Mouse (Mus musculus): ENCODE data around the gene Baiap2l2. TPM values are rescaled to one million over a fixed set of nuclear protein-coding genes. Genes with fewer than 3 reads are reported as not detected.

Baiap2l2 gene
- polyA plus RNA-seq, 1 experiment = not detected

DNA sequence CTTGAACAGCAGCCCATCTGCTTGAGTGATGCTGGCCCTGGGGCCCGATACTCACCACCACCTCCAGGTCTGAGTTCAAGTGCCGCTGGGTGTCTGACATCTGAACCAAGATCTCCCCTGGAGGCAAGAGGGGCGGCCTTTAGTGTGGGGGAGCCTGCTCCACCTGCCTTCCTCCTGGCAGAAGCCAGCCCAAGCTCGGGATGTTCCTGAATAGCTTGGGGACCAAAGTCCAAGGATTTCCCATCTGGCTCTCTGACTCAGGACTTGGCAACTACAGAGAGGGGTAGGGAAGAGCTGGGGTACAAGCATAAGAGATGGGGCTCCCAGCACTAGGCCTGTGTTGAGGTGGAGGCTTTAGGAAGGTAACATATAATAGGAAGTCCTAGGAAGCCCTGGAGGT, 2.0 kb downstream of the Baiap2l2 start:
- H3K4me1 ChIP-seq (ENCODE audit: control insufficient read depth, insufficient read depth, low read length) = no peaks in the 10 kb centered on the region
- no peak overlapping the region for H3K27ac ChIP-seq (ENCODE audit: insufficient read depth, low read length)
- TF ChIP-seq POLR2A (IDR thresholded peaks at IDR 0.05; ENCODE audit: low read depth, low read length) = no peak
- TF ChIP-seq CTCF (IDR thresholded peaks at IDR 0.05; ENCODE audit: borderline replicate concordance, insufficient read depth, low read length) = no peak
- no peak overlapping the region for H3K4me3 ChIP-seq (ENCODE audit: insufficient read depth, low read length)

DNA sequence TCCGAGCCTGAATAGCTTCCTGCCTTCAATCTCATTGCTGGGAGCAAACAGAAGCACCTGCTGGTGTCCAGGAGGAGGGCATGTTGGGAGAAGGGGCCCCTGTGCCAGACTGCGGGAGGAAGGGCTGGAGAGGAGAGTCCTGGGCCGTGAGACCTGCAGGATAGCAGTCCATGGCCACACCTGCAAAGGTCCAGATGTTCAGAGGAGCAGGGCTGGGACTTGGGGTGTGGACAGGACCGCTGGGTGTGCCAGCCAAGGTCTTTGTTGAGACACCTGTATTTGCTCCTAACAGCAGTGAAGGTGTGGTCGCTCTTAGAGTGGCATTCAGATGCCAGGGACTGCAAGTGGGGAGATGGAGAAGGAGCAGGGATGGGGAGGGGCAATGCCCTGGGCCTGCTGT, 2.9 kb downstream of the Baiap2l2 start:
- no peak overlapping the region for H3K4me3 ChIP-seq (ENCODE audit: insufficient read depth, low read length)
- no peak overlapping the region for H3K27ac ChIP-seq (ENCODE audit: insufficient read depth, low read length)
- H3K4me1 ChIP-seq (ENCODE audit: control insufficient read depth, insufficient read depth, low read length) = no peaks in the 10 kb centered on the region
- TF ChIP-seq CTCF (IDR thresholded peaks at IDR 0.05; ENCODE audit: borderline replicate concordance, insufficient read depth, low read length) = no peak
- no peak for TF ChIP-seq POLR2A (IDR thresholded peaks at IDR 0.05; ENCODE audit: low read depth, low read length)

DNA sequence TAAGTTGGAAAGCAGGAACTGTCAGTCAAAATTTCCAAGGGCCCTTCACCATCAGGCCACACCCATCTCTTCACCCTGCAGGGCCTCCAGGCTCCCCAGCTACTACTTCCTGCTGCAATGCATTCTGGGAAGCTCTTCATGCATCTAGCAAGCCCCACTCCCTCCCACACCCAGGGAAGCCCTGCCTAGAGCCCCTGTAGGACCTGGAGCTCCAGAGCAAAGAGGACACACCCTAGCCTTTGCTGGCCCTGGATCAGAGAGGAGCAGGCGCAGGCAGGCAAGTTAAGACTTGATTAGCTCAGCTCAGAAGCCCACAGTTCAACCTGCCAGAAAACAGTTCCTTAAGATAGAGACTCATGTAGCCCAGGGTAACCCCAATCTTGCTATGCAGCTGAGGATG, 3.9 kb downstream of the Baiap2l2 start:
- Histone ChIP-seq H3K4me1 (ENCODE audit: control insufficient read depth, insufficient read depth, low read length) (no peaks in the 10 kb centered on the region), H3K4me3 (ENCODE audit: insufficient read depth, low read length) (no peak overlapping the region), H3K27ac (ENCODE audit: insufficient read depth, low read length) (no peak overlapping the region)
- no peak for TF ChIP-seq POLR2A (IDR thresholded peaks at IDR 0.05; ENCODE audit: low read depth, low read length)
- TF ChIP-seq CTCF (IDR thresholded peaks at IDR 0.05; ENCODE audit: borderline replicate concordance, insufficient read depth, low read length) = no peak

DNA sequence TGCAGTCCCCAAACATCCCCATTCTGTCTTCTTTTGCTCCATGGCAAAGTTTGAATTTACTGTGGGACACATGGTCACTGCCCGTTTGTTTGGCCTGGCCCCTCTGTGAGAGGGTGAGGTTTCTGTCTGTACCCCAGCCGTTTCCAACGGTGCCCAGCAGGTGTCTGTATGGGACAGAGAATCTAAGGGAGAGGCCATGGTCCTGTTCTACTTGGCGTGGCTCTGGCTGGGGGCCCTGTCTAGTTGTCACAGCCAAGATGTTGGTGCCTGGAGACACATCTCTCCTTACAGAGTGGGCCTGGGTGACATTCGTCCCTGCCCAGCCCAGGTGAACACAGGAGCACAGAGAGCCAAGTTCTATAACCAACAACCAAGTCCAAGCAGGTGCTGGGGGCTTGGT, 4.5 kb downstream of the Baiap2l2 start:
- H3K4me3 ChIP-seq (ENCODE audit: insufficient read depth, low read length) = no peak overlapping the region
- no peak overlapping the region for H3K27ac ChIP-seq (ENCODE audit: insufficient read depth, low read length)
- no peaks in the 10 kb centered on the region for H3K4me1 ChIP-seq (ENCODE audit: control insufficient read depth, insufficient read depth, low read length)
- TF ChIP-seq POLR2A (IDR thresholded peaks at IDR 0.05; ENCODE audit: low read depth, low read length) = no peak
- TF ChIP-seq CTCF (IDR thresholded peaks at IDR 0.05; ENCODE audit: borderline replicate concordance, insufficient read depth, low read length) = no peak

DNA sequence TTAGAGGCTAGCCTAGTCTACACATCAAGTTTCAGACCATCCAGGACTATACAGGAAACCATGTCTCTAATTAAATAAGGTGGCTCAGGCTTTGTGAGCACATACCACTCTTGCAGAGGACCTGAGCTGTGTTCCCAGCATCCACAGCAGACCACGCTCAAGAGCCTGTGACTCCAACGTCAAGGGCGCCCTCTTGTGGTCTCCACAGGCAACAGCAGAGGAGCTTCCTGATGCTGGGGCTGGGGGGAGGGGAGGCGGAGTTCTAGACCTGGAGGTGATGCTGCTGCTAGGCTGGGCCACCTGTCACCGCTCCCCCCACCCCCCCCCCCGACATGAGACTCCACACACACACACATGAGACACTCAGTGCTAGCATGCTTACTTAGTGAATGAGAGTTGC, 5.1 kb downstream of the Baiap2l2 start:
- TF ChIP-seq POLR2A (IDR thresholded peaks at IDR 0.05; ENCODE audit: low read depth, low read length) (no peak), CTCF (IDR thresholded peaks at IDR 0.05; ENCODE audit: borderline replicate concordance, insufficient read depth, low read length) (peak; percentile 41; the same call in 1 of the 2 replicates)
- no peaks in the 10 kb centered on the region for H3K4me1 ChIP-seq (ENCODE audit: control insufficient read depth, insufficient read depth, low read length)

DNA sequence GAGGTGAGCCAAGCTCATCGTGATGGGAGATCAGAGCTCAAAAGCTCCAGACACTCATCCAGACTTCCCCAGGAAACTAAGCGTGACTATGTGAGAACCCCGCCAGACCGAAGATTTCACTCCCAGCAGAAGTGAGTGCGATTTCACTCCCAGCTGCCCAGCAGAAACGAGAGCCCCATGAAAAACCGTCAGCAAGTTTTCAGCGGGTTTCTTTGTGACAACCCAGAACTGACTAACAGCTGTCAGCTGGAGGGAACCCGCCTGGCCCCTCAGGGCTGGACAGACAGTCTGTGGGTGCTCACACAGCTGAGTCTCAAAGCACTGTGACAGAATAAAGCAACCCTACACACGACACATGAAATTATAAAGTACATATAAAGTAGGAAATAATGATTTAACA, 7.6 kb downstream of the Baiap2l2 start:
- no peak overlapping the region for H3K4me3 ChIP-seq (ENCODE audit: insufficient read depth, low read length)
- no peak overlapping the region for H3K27ac ChIP-seq (ENCODE audit: insufficient read depth, low read length)
- H3K4me1 ChIP-seq (ENCODE audit: control insufficient read depth, insufficient read depth, low read length) = no peaks in the 10 kb centered on the region
- TF ChIP-seq POLR2A (IDR thresholded peaks at IDR 0.05; ENCODE audit: low read depth, low read length) (no peak), CTCF (IDR thresholded peaks at IDR 0.05; ENCODE audit: borderline replicate concordance, insufficient read depth, low read length) (no peak)

More for the DNA sequence above, 5.1 kb downstream of the Baiap2l2 start:
- Histone ChIP-seq H3K4me3 (ENCODE audit: insufficient read depth, low read length) (no peak overlapping the region), H3K27ac (ENCODE audit: insufficient read depth, low read length) (no peak overlapping the region)

DNA sequence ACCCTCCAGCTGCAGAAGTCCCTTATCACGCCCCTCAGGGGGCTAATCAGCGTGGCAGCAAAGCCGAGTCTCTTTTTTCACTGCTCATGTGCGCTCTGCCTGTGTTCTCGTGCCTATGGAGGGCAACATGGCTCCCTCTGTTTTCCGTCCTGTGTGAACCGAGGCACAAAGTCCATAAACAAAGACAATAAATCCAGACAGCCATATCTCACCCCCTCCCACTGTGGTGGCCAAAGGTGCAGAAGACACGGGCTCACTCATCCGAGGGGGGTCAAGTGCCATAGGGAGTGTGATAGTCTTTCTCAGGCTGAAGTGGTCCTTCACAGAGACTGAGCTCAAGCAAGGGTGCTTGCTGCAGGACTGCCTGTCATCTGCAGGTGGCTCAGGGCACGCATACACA, 12.3 kb downstream of the Baiap2l2 start:
- TF ChIP-seq POLR2A (IDR thresholded peaks at IDR 0.05; ENCODE audit: low read depth, low read length) = no peak
- TF ChIP-seq CTCF (IDR thresholded peaks at IDR 0.05; ENCODE audit: borderline replicate concordance, insufficient read depth, low read length) = no peak
- H3K4me1 ChIP-seq (ENCODE audit: control insufficient read depth, insufficient read depth, low read length) = no peaks in the 10 kb centered on the region
- H3K27ac ChIP-seq (ENCODE audit: insufficient read depth, low read length) = no peak overlapping the region
- no peak overlapping the region for H3K4me3 ChIP-seq (ENCODE audit: insufficient read depth, low read length)

DNA sequence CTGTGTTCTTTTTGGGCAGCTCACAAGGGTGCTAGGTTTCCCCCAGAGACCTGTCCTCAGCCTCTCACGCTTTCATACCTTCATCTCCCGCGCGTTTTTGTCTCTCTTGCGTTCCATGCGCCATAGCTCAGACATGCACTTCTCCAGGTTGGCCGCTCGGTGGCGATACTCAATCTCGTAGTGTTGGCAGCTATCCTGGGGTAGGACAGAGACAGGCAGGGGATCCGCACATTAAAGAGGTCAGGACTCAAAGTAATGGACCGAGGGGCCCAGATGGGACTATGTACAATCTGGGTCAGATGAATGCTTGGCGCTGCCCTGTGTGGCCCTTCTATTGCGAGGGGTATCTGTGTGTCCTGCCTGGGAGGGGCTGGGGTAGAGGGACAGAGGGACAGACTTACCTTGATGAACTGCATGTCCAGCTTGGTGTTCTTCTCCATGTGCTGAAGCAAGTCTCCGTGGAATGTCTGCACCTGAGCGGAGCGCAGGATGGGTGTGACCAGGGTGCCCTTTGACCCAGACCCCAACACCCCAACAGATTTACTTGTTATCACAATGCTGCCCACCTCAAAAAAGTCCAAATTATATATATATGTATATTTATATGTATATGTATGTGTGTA, 14.1 kb downstream of the Baiap2l2 start:
- H3K4me3 ChIP-seq (ENCODE audit: insufficient read depth, low read length) = no peak overlapping the region
- no peak overlapping the region for H3K27ac ChIP-seq (ENCODE audit: insufficient read depth, low read length)
- no peak for TF ChIP-seq POLR2A (IDR thresholded peaks at IDR 0.05; ENCODE audit: low read depth, low read length)
- peak; percentile 68; the same call in 1 of the 2 replicates for TF ChIP-seq CTCF (IDR thresholded peaks at IDR 0.05; ENCODE audit: borderline replicate concordance, insufficient read depth, low read length)
- no peaks in the 10 kb centered on the region for H3K4me1 ChIP-seq (ENCODE audit: control insufficient read depth, insufficient read depth, low read length)

DNA sequence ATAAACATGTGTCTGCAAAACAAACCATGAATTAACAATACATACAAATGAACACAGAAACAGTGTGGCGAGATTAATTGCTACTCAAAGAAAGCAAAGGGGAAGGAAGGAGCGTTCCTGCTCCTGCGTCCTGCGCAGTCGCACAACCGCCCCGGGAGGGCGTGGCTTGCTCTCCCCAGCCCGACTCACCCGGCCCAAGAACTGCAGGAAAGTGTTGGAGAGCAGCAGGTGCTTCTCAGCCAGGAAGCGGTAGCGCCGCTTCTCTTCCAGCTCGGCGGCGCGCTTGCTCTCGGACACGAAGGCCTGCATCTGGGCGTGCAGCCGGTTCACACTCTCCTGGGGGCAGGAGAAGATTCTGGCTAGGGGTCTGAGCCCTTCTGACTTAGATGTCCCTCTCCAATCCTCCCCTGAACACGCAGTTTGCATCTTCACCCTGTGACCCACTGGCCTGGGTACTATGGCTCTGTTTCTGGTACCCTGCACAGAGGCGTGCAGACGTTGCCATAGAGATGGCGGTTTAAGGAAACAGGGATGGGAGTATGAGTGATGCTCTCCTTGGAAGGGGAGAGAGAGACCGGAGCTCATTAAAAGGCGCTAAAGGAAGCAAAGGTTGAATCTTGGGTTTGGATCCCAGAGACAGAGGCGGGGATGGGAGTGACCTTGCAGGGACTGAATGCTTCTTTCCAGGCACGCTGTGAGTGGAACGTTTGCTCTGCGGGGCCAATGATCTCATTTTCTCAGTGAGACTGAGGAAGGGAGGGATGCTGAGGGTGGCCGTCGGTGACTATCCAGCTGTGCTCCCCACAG, 14.8 kb downstream of the Baiap2l2 start:
- Histone ChIP-seq H3K4me3 (ENCODE audit: insufficient read depth, low read length) (no peak overlapping the region), H3K27ac (ENCODE audit: insufficient read depth, low read length) (no peak overlapping the region), H3K4me1 (ENCODE audit: control insufficient read depth, insufficient read depth, low read length) (no peaks in the 10 kb centered on the region)
- TF ChIP-seq POLR2A (IDR thresholded peaks at IDR 0.05; ENCODE audit: low read depth, low read length) (no peak), CTCF (IDR thresholded peaks at IDR 0.05; ENCODE audit: borderline replicate concordance, insufficient read depth, low read length) (no peak)

DNA sequence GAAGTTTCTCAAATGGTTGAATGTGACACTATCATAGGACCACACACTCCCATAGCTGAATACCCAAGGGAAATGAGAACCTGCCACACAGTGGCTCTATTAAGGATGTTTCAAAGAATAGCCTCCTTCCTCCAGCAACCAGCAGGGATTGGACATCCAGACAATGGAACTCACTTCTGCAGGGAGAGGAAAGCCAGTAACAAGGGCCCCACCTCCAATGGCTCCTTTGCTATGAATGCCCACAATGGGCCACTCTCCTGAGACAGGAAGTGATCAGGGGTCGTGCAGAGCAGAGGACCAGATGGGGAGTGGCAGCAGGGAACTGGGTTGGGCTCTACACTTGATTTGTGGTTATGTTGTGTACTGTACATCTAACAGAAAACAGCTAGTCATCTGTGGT, 16.8 kb downstream of the Baiap2l2 start:
- H3K4me3 ChIP-seq (ENCODE audit: insufficient read depth, low read length) = no peak overlapping the region
- H3K27ac ChIP-seq (ENCODE audit: insufficient read depth, low read length) = no peak overlapping the region
- H3K4me1 ChIP-seq (ENCODE audit: control insufficient read depth, insufficient read depth, low read length) = no peaks in the 10 kb centered on the region
- TF ChIP-seq CTCF (IDR thresholded peaks at IDR 0.05; ENCODE audit: borderline replicate concordance, insufficient read depth, low read length) (no peak), POLR2A (IDR thresholded peaks at IDR 0.05; ENCODE audit: low read depth, low read length) (no peak)

Data from embryonic fibroblast, embryonic 13.5 days (primary cell).